Mouse (Mus musculus): Measurements from ENCODE around the gene Rsrc2.
A peak's percentile ranks its signal among the peaks of the same experiment; 100 is the strongest.

Rsrc2 gene

DNA sequence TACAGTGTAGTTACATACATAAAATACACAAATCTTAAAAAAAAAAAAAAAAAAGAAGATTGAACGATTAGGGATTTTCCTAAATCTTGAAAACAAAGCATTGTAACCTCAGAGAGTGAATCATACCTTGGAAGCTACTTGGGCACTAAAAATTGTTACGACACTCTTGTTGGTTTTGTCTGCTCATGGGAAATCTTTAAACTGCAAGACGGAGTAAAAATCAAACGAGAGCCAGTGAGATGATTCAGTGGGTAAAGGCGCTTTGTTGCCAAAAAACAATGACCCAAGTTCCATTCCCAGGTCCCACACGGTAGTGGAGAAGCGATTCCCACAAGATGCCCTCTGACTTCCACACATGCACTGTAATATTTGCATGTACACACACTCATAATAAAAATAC, 53.0 kb downstream of the Rsrc2 start:
- no peak for DNase-seq (ENCODE audit: low spot score)

DNA sequence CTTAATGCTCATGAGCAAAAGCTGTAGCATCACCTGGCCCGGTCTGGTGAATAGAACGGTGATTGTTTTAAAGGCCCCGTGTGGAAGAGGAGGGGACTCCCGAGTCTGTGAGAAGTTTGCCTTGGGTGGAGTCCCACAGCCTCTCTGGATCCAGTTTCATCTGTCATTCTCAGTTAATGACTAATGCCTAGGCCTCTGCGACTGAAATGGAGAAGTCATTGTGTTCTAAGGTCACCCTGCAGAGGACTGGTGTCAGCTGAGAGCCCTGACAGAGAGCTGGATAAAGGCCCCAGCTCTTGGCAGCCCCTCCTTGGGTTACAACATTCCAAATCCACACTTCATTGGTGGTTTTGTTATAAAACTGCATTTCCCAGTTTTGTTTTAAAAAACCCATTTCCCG, 54.7 kb downstream of the Rsrc2 start:
- DNase-seq (ENCODE audit: low spot score): peak; percentile 57

DNA sequence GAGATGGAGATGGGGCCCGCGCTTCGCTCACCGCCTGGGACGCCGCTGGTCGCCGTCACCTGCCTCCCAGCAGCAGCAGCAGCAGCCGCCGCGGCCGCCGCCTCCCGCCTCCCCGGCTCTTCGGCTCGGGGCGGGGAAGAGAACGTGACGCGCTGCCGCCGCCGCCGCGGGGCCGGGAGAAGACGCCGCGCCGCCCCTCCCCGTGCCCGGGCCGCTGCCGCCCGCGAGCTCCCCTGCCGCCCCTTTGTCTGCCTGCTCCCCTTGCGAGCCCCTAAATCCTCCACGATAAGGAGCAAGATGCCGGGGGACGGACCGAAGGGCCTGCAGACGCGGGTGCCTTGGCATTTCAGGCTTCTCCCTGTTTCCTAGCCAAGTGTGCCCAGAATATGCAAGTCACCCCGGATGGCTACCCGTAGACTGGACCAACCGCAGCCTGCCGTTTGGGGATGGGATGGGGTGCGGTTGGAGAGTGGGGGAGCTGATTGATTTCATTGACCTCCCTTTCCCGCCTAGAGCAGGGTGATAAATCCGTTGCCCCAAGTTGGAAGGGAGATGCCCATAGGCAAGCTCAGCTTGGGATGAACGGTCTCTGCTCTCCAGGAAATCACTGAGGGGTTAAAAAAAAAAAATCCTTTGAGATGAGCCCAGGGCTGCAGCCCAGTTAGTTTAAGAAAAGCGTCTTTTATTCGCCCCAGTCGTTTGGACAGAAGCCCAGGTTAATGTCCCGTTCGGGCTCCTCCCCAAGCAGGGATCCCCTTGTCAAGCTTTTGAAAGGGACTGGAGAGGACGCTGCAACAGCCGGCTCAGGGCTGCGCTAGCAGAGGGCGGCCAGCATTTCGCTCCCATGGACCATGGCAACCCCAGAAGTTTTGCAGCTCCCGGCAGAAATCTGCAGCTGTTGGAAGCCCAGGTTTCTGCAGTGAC, 64.7 kb downstream of the Rsrc2 start, which contains the start of gene Clip1:
Clip1 (minus strand) TSS at position 398 of the 924 bp plus-strand sequence.
- DNase-seq (ENCODE audit: low spot score): peak; percentile 75

DNA sequence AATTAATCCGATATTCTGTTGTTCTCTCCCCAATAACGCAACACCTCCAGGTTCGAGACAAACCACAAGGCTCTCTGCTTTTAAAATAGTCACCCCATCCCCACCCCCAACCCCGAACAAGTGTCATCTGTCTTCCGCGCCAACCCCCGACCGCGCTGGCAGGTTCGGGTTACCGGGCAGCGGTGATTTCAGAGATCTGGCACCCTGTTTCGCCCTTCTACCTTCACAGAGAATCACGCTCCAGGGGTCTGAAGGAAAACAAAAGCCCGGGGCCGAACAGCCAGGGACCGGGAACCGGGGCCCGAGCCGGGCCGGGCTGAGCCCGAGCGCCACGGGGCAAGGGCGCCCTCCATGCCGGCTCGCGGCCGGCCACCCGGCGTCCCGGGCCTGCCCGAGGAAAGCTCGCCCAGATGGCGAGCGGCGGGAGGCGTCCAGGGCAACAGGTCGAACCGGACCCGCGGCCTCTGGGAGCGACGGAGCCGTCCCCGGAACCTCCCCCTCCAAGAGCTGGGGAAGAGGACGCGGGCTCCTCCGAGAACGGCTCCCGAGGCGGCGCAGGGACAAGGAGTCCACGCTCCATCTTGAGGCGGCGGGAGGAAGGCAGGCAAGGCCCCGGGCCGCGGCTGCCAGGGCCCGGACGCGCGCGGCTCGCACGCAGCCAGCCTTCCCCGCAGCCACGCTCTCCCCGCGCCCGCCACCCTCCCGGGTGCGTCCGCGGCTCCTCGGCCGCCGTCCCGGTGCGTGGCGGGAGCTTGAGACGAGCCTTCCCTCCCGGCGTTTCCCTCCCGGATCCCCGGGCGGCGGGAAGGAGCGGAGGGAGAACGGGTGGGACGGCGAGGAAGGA, 65.6 kb downstream of the Rsrc2 start:
- DNase-seq (ENCODE audit: low spot score): peak; percentile 51

DNA sequence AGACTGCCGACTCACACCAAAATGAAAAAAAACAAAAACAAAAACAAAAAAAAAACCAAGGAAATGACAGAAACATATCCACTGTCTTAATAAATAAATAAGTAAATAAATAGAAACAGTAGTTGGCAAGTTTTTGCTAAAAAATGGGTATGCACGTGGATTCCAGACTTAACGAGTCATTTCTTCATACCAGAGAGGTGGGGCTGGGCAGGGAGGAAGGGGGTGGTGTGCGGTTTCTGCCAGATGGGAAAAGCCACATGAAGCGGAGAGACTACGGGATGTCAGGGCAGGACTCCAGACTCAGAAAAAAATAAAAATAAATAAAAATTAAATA, 66.2 kb downstream of the Rsrc2 start:
- DNase-seq (ENCODE audit: low spot score): peak; percentile 50

DNA sequence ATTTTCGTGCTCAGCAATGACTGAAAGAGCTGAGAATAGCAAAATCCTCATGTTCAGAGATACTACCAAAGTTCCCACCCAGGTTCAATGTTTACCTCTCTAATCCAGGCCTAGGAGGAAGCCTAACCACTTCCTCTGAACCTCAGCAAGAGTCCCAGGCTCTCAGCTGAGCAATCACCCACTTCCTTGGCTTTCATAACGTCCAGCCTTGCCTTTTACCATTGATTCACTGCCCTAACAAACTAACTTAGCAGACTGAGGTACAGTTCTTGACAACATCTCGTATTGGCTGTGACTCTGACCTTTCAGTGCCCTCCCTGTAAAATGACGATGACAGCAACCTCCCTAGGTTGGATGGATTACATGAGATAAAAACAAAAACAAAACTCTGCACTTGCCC, 66.8 kb downstream of the Rsrc2 start:
- peak; percentile 27 for DNase-seq (ENCODE audit: low spot score)

DNA sequence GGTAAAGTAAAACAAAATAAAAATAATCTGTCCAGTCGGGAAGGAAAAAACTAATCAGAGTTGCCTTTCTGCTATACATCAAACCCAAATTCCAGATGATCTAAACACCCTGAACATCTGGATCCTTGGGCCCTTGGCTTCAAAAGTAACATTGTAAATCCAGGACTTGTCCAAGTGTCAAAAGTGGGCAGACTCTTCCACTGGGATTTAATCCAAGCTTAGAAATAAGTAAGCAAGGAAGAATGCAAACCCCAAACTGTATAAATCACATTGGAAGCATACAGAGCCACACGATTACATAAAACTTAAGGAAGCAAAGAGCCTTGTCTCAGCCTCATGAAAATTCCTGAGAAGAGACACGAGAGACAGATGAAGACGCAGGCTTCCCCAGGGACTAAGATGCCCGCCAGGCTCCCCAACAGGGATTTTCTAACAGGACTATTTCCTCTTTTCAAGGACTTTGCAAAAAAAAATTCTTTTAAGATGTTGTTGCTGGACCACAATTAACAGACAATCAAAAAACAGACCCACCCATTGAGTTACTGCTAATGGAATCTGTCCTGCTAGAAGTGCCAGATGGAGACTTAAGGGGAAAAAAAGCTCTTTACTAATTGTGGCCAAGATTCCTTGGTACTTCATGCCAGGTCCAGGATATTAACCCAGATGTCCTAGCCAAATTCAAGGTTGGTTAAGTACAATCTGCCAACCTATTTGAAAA, 69.5 kb downstream of the Rsrc2 start:
- no peak for DNase-seq (ENCODE audit: low spot score)

DNA sequence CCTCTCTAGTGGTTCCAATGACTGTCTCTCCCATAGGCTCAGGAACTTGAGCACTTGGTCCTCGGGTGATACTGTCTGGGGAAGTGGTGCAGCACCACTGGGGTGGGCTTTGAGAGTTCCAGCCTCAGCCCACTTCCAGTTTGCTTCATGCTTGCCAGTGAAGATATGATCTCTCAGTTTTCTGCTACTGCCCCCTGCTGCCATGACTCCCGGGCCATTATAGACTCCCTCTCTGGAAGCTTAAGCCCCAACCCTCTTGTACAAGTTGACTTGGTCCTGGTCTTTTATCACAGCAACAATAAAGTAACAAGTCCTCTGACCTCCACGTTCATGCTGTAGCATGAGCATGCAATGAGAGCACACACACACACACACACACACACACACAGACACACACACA, 70.1 kb downstream of the Rsrc2 start:
- no peak for DNase-seq (ENCODE audit: low spot score)

All from lung, postnatal 25 days (tissue).